Mouse (Mus musculus): ENCODE results near the gene S1pr5.

GRCm38 (mm10) chr9:21266889-21267288 lies 18.6 kb upstream of the S1pr5 start:
- TF ChIP-seq POLR2A (IDR thresholded peaks at IDR 0.05; ENCODE audit: control insufficient read depth in 1 of 2, insufficient read depth in 1 of 2, low read depth in 1 of 2, low read length in 2 of 2, poor library complexity in 1 of 2) (no peak), MAZ (IDR thresholded peaks at IDR 0.05; ENCODE audit: low read depth, low read length) (no peak), MEF2A (IDR thresholded peaks at IDR 0.05; ENCODE audit: extremely low read depth, insufficient replicate concordance, low read depth, low read length, poor library complexity, severe bottlenecking) (no peak), MAX (IDR thresholded peaks at IDR 0.05; ENCODE audit: low read length) (no peak)

Measured in MEL (cell line).